Mouse (Mus musculus) stomach, postnatal 0 days (tissue): ENCODE results near the gene Adh1. TPM values are rescaled to one million over a fixed set of nuclear protein-coding genes. Genes with fewer than 3 reads are reported as not detected.
A peak's percentile ranks its signal among the peaks of the same experiment; 100 is the strongest.

Experiments used
- ATAC-seq: fragments of 200-750 bp; cut with Nextera tagmentation; 2 replicates; pipeline ENCODE4 v1.8.0; 2017; ENCODE audit not compliant: low FRiP score, low TSS enrichment
- DNase-seq: peaks from one replicate; pipeline ENCODE4 v3.0.0-alpha.2; 2016; ENCODE audit warnings: low spot score
- H3K27ac ChIP-seq: fragments of 300-500 bp; sonication (generic); replicated peaks from 2 replicates; pipeline ENCODE4 v1.5.1; 2014; ENCODE audit warnings: mild to moderate bottlenecking, control low read depth
- H3K27me3 ChIP-seq: fragments of 300-500 bp; sonication (generic); 2 replicates; pipeline ENCODE4 v1.6.1; 2014; ENCODE audit warnings: low read length; ENCODE audit not compliant: control insufficient read depth, insufficient read depth
- H3K36me3 ChIP-seq: fragments of 300-500 bp; sonication (generic); 2 replicates; pipeline ENCODE4 v1.6.1; 2014; ENCODE audit warnings: low read length, mixed read lengths; ENCODE audit not compliant: control insufficient read depth, insufficient read depth
- H3K4me1 ChIP-seq: fragments of 300-500 bp; sonication (generic); replicated peaks from 2 replicates; pipeline ENCODE4 v1.6.1; 2014; ENCODE audit warnings: antibody characterized with exemption; ENCODE audit not compliant: control insufficient read depth, insufficient read depth
- H3K4me2 ChIP-seq: fragments of 300-500 bp; sonication (generic); replicated peaks from 2 replicates; pipeline ENCODE4 v1.6.1; 2014; ENCODE audit warnings: low read depth, mild to moderate bottlenecking, control low read depth, moderate library complexity
- H3K4me3 ChIP-seq: fragments of 300-500 bp; sonication (generic); 2 replicates; pipeline ENCODE4 v1.5.1; 2014; ENCODE audit warnings: low read depth, low read length, control low read depth
- H3K9ac ChIP-seq: fragments of 300-500 bp; sonication (generic); 2 replicates; pipeline ENCODE4 v1.6.1; 2014; ENCODE audit warnings: mild to moderate bottlenecking, low read length, control low read depth, mixed read lengths
- H3K9me3 ChIP-seq: fragments of 300-500 bp; sonication (generic); 2 replicates; pipeline ENCODE4 v1.6.1; 2016; ENCODE audit warnings: low read length; ENCODE audit not compliant: control insufficient read depth
- CTCF ChIP-seq: IDR thresholded peaks from 2 replicates; pipeline ENCODE4 v1.5.1; 2016; ENCODE audit warnings: antibody characterized with exemption, low read depth, mild to moderate bottlenecking, moderate library complexity
- EP300 ChIP-seq: optimal IDR thresholded peaks from 2 replicates; pipeline ENCODE3; 2016; ENCODE audit warnings: antibody characterized with exemption
- WGBS: fragments of 180-500 bp; shearing (Covaris S2); extraction: QIAGEN DNeasy Blood & Tissue Kit; methylation state at CpG from one replicate; pipeline ENCODE4 v1.1.7; 2014; 5-methylcytosine and 5-hydroxymethylcytosine counted together
- polyA plus RNA-seq: library from polyadenylated mRNA; unstranded; fragments of >200 nt; fragmentation: Nextera tagmentation; extraction: Ambion mirVana; gene quantifications from 2 replicates; pipeline ENCODE4 v1.2.1, GENCODE M21; 2015

The Adh1 gene
- polyA plus RNA-seq, 1 experiment from 2014 or later: 134 TPM

DNA sequence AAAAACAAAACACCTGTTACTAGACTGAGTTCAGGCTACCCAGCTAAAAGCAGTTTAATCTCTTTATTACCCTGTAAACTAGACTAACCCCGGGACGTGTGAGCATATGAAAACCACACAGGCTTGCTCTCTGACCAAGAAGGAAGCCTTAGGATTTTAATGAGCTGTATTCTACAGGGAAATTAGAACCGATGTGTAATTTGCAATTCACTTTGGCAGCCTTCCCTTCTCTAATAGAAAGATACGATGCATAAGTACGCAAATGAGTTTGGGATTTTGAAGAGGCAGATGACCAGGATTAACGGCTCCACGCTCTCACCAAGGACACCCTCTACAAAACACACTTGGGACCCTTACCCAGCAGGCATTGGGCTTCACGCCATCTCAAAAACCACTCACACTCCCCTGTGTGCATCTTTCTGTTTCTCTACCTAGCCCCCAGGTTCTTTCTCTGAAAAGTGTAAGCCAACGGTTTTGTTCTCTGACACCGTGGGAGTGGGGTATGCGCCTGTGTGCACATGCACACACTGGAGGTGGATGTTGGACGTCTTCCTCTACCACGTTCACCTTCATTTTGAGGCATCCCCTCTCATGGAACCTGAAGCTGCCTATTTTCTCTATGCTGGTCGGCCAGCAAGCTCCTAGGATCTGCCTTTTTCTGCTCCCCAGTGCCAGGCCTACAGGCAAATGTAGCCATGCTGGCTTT is 18.6 kb upstream of the Adh1 start:
- no peak overlapping the region for H3K27ac ChIP-seq
- ATAC-seq (no peak), DNase-seq (peak; percentile 9)
- H3K4me2 ChIP-seq: no peak overlapping the region
- no peak for TF ChIP-seq CTCF
- no peak for TF ChIP-seq EP300
- no peak overlapping the region for H3K4me3 ChIP-seq
- no peak overlapping the region for H3K9ac ChIP-seq
- no peaks in the 10 kb centered on the region for H3K36me3 ChIP-seq
- H3K4me1 ChIP-seq: no peaks in the 10 kb centered on the region
- no peaks in the 10 kb centered on the region for H3K9me3 ChIP-seq
- WGBS: 78% methylated on average over 14 of the region's 14 CpGs
- H3K27me3 ChIP-seq: no peaks in the 10 kb centered on the region

DNA sequence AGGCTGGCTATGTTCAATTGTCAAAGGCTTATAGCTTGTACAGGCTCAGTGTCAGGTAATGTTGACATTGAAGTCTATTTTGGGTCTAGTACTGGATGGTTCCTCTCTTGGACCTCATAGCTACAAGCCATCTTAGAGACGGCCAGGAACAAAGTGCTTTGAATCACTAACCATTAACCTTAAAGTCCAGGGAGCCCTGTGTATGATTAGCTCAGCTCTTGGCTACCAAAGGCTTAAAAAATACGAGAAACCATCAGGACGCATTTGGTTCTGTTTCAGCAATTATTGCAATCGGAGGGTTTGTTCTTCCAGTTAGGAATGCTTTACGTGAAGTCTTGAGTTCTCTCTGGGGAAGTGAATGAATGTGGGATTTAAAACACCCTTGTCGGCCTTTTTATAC is 17.9 kb upstream of the Adh1 start:
- no peak for ATAC-seq
- Histone ChIP-seq H3K27ac (no peak overlapping the region), H3K4me3 (no peak overlapping the region), H3K36me3 (no peaks in the 10 kb centered on the region), H3K9me3 (no peaks in the 10 kb centered on the region), H3K4me1 (no peaks in the 10 kb centered on the region), H3K9ac (no peak overlapping the region), H3K27me3 (no peaks in the 10 kb centered on the region), H3K4me2 (no peak overlapping the region)
- TF ChIP-seq CTCF (no peak), EP300 (no peak)
- WGBS: 89% methylated on average over 6 of the region's 6 CpGs
- no peak for DNase-seq

DNA sequence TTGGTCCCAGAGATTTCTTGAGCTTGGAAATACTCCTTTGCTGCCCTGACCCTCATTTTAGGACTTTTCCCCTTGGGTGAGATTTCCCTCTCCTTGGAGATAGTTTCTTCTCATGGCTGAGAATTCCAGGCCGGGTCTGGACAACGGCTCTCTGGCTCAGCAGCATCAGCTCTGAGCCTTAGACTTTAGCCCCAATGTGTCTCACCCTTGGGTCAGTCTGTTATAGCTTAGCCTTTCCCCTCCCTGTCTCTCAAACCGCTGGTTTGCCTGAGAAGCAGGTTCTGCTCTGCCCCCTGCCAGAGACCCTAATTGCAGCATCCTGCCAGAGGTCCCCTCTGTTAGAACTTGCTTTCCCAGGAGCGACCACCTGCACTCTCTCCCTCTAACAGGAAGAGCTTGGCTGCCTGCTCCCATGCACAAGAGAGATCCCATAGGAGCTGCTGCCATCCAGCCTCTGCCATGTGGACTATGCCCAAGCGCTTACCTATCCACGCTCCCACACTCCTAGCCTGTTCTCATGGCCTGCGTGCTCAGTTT is 16.4 kb upstream of the Adh1 start:
- Histone ChIP-seq H3K9me3 (no peaks in the 10 kb centered on the region), H3K36me3 (no peaks in the 10 kb centered on the region), H3K4me2 (no peak overlapping the region), H3K4me3 (no peak overlapping the region), H3K4me1 (peaks cover 3% of the 10 kb centered on the region; the same call in 1 of the 2 replicates), H3K27me3 (no peaks in the 10 kb centered on the region), H3K9ac (no peak overlapping the region), H3K27ac (no peak overlapping the region)
- no peak for ATAC-seq
- WGBS: 73% methylated on average over 7 of the region's 7 CpGs
- DNase-seq: no peak
- TF ChIP-seq CTCF (no peak), EP300 (no peak)

DNA sequence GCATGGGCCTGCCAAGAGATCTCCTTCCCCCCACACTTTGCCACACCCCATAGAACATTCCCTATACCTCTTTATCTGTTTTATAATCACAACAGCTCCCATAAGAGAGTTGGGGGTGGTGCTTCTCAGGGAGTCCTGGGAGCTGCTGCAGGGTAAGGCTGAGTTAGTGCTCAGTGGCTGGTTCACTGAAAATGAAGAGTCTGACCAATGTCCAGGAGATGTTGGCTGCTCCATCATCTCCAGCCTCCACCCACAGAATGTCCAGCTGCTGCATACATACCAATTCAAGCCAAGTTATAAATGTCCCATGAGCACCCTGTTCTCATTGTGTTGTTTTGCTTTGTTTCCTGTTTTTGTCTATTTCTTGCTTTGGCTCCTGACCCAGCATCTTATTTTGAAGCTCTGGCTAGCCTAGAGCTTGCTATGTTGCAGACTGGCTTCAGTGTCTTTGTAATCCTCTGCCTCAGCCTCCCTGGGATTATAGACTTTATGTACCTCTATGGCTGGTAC is 14.2 kb upstream of the Adh1 start:
- H3K9me3 ChIP-seq: no peaks in the 10 kb centered on the region
- H3K27me3 ChIP-seq: no peaks in the 10 kb centered on the region
- H3K27ac ChIP-seq: no peak overlapping the region
- H3K36me3 ChIP-seq: no peaks in the 10 kb centered on the region
- H3K4me2 ChIP-seq: no peak overlapping the region
- H3K9ac ChIP-seq: no peak overlapping the region
- no peak overlapping the region for H3K4me3 ChIP-seq
- TF ChIP-seq EP300 (no peak), CTCF (no peak)
- peaks cover 3% of the 10 kb centered on the region; the same call in 1 of the 2 replicates for H3K4me1 ChIP-seq
- ATAC-seq: no peak
- no peak for DNase-seq

DNA sequence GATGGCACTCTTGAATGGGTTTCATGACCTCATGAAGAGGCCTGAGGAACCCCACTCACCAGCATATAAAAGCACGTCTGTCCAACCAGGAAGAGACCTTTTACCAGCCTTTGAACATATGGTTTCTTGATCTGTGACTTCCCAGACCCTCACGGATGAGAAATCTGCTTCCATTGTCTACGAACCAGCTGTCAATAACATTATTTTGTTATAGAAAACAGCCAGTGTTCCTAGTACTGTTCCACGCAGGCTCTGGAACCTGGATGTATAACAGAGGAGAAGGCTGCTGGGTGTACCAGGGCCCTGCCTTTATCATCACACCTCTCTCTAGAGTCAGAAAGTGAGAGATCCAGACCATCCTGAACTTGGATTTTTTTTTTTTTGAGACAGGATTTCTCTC is 13.6 kb upstream of the Adh1 start:
- Histone ChIP-seq H3K27ac (no peak overlapping the region), H3K9me3 (no peaks in the 10 kb centered on the region), H3K4me1 (peaks cover 3% of the 10 kb centered on the region; the same call in 1 of the 2 replicates), H3K4me3 (no peak overlapping the region), H3K27me3 (no peaks in the 10 kb centered on the region), H3K9ac (no peak overlapping the region), H3K4me2 (no peak overlapping the region), H3K36me3 (no peaks in the 10 kb centered on the region)
- ATAC-seq (no peak), DNase-seq (no peak)
- TF ChIP-seq CTCF (no peak), EP300 (no peak)
- 82% methylated on average over 4 of the region's 4 CpGs for WGBS

DNA sequence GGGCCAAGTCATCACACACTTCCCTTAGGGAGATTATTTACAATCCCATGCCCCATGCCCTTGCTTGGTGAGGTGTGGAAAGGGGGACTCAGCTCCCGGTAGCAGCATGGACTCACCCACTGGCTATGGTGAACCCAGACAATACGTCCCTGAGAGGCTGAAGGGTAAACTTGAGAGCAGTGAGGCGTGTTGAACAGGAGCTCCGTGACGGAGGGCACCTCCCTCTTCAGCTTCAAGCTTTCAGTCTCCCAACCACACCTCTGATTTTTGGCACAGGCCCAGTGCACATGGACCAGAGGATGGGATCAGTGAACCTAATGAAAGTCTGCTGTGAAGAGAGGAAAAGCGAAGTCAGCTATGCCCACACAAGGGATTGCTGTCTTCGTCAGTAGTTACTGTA is 12.8 kb upstream of the Adh1 start:
- H3K9me3 ChIP-seq: no peaks in the 10 kb centered on the region
- H3K4me2 ChIP-seq: no peak overlapping the region
- no peaks in the 10 kb centered on the region for H3K36me3 ChIP-seq
- H3K4me3 ChIP-seq: no peak overlapping the region
- peaks cover 3% of the 10 kb centered on the region; the same call in 1 of the 2 replicates for H3K4me1 ChIP-seq
- TF ChIP-seq EP300 (no peak), CTCF (no peak)
- peak overlapping the region; percentile 59 for H3K27ac ChIP-seq
- no peaks in the 10 kb centered on the region for H3K27me3 ChIP-seq
- 61% methylated on average over 7 of the region's 7 CpGs for WGBS
- no peak overlapping the region for H3K9ac ChIP-seq
- DNase-seq: peak; percentile 67
- ATAC-seq: 0 out of 2 replicates have a peak, but pooled peaks have one; percentile 31
